Mouse (Mus musculus) layer of hippocampus, postnatal 25 days (tissue): ENCODE measurements around the gene Pax8. TPM values are rescaled to one million over a fixed set of nuclear protein-coding genes. Genes with fewer than 3 reads are reported as not detected.

Experiments used
- DNase-seq, 2 experiments: peaks; one replicate each; pipeline ENCODE4 v3.0.0; 2022; ENCODE audit warnings: mixed read lengths in 2 of 2, low spot score in 1 of 2; ENCODE audit errors: extremely low spot score in 1 of 2
- total RNA-seq, 2 experiments: library from RNA; stranded (reverse); gene quantifications; 2 replicates each; pipeline ENCODE4 v1.2.3; 2021

The Pax8 gene
- total RNA-seq, 2 experiments from 2014 or later = not detected

DNA sequence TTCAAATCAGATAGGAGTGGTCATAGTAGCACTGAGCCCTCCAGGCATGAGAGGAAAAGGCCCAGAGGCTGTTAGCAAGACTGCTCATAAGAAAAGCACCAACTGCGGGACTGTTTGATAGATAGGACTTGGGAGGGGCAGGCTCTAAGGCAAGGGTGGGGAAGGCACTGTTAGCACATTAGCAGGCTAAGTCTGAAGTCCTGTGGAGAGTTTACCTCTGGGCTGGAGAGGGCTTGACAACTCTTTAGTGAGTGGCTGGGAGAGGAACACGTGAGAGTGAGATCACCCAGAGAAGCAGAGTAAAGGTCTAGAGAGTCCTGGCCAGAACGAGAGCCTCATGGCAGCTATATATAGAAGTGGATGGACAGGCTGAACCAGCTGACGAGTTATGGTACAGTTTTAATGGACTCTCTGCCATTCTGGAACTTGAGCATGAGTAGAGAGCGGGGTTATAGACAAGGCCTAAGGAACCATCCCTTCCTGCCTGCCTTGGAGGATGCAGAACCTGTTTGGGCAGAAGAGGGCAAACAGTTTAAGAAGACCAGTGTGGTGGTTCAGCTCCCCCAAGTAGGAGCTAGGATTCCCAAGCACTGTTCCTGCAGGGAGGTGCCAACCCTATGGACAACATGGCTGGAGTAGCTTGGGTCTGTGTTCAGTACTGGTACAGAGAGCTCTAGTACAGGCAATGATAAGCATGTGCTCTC, 96.5 kb downstream of the Pax8 start:
- DNase-seq = no peak

Other genes starting within 250 kb of the Pax8 start
- gene Il1f5, start 198.6 kb downstream of the Pax8 start, total RNA-seq = not detected
- gene Il1f10, start 184.4 kb downstream of the Pax8 start, total RNA-seq = not detected
- gene Il1rn, start 138.7 kb downstream of the Pax8 start, total RNA-seq = not detected
- 1 to 10 TPM in 1 of 2 experiments, under 1 TPM in 1; 0.47 to 1.1 TPM for gene Psd4, start 108.0 kb downstream of the Pax8 start, total RNA-seq